Comparison of ENCODE assay signal across 18 mouse cellular contexts in the genomic region with DNA sequence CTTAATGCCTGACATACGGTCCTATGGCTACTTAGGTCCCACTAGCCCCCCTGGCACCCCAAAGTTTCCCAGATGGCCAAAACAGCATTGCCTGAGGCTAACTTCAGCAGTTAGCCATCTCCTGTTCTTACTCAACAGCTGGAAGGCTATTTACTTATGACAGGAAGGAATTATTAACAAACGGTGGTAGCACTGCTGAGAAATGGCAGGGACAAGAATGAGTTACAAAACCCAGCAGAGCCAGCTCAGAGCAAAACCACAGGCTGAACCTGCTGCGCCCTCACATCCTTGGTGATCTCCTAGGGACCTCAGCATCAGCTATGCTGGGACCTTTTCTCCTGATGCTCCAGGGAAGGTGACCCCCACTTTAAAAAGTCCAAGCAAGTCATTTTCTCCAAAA. TPM values are rescaled to one million over a fixed set of nuclear protein-coding genes. Genes with fewer than 3 reads are reported as not detected.
DNase-seq lines count a peak whose midpoint lies in the region; ATAC-seq and TF ChIP-seq lines count a peak whose summit lies in the region.
"Had no signal": no experiment of that assay in that cellular context is flagged by ENCODE, and none has a peak within 500 bp of the region (broad histone marks: within the 10 kb centered on the region; RNA-seq: fewer than 3 reads in every experiment).

No protein-coding gene starts in this region.

- H3K4me1 ChIP-seq in forebrain, embryonic 15.5 days: peaks cover 25% of the 10 kb centered on the region
- H3K4me1 ChIP-seq in forebrain, embryonic 14.5 days (ENCODE audit: control insufficient read depth, insufficient read depth, low read length): peaks cover 13% of the 10 kb centered on the region; the same call in 1 of the 2 replicates
- peaks cover 21% of the 10 kb centered on the region for H3K4me1 ChIP-seq in midbrain, embryonic 15.5 days
- peaks cover 13% of the 10 kb centered on the region for H3K4me1 ChIP-seq in midbrain, embryonic 14.5 days (ENCODE audit: control insufficient read depth, insufficient read depth, low read length)
- H3K4me1 ChIP-seq in hindbrain, embryonic 14.5 days (replicated peaks; ENCODE audit: control insufficient read depth, insufficient read depth, low read length): peaks cover 26% of the 10 kb centered on the region
- H3K4me1 ChIP-seq in olfactory bulb, adult 2 months (ENCODE audit: control insufficient read depth, insufficient read depth, low read length): peaks cover 66% of the 10 kb centered on the region
- peaks cover 5% of the 10 kb centered on the region; the same call in 1 of the 2 replicates for H3K4me1 ChIP-seq in kidney, embryonic 14.5 days (ENCODE audit: control insufficient read depth, insufficient read depth, low read length)

- no peak overlapping the region for H3K4me2 ChIP-seq in forebrain, embryonic 15.5 days (replicated peaks)
- H3K4me2 ChIP-seq in forebrain, embryonic 14.5 days (ENCODE audit: low read length): no peak overlapping the region
- H3K4me2 ChIP-seq in midbrain, embryonic 15.5 days: no peak overlapping the region
- no peak overlapping the region for H3K4me2 ChIP-seq in midbrain, embryonic 14.5 days (ENCODE audit: low read length)
- no peak overlapping the region for H3K4me2 ChIP-seq in hindbrain, embryonic 14.5 days (replicated peaks)
- no peak overlapping the region for H3K4me2 ChIP-seq in kidney, embryonic 14.5 days (replicated peaks; ENCODE audit: low read depth, low read length)
- H3K4me2 ChIP-seq: limb, embryonic 15.5 days; lung, embryonic 15.5 days; stomach, embryonic 15.5 days had no signal

- no peaks in the 10 kb centered on the region for H3K27me3 ChIP-seq in forebrain, embryonic 15.5 days
- no peaks in the 10 kb centered on the region for H3K27me3 ChIP-seq in forebrain, embryonic 14.5 days (replicated peaks; ENCODE audit: control insufficient read depth, insufficient read depth, low read length)
- no peaks in the 10 kb centered on the region for H3K27me3 ChIP-seq in midbrain, embryonic 15.5 days (replicated peaks)
- no peaks in the 10 kb centered on the region for H3K27me3 ChIP-seq in midbrain, embryonic 14.5 days (ENCODE audit: control insufficient read depth, insufficient read depth, low read length)
- H3K27me3 ChIP-seq in hindbrain, embryonic 14.5 days (ENCODE audit: control insufficient read depth, insufficient read depth, low read length): no peaks in the 10 kb centered on the region
- H3K27me3 ChIP-seq in kidney, embryonic 14.5 days (ENCODE audit: control insufficient read depth, insufficient read depth, low read length): no peaks in the 10 kb centered on the region
- H3K27me3 ChIP-seq: limb, embryonic 15.5 days; lung, embryonic 15.5 days; stomach, embryonic 15.5 days had no signal

- peaks cover 18% of the 10 kb centered on the region; the same call in 1 of the 2 replicates for H3K36me3 ChIP-seq in forebrain, embryonic 15.5 days
- H3K36me3 ChIP-seq in forebrain, embryonic 14.5 days (ENCODE audit: control insufficient read depth, insufficient read depth, low read length): peaks cover 54% of the 10 kb centered on the region
- H3K36me3 ChIP-seq in midbrain, embryonic 15.5 days (replicated peaks): peaks cover 13% of the 10 kb centered on the region
- peaks cover 37% of the 10 kb centered on the region for H3K36me3 ChIP-seq in midbrain, embryonic 14.5 days (ENCODE audit: control insufficient read depth, insufficient read depth, low read length)
- H3K36me3 ChIP-seq in hindbrain, embryonic 14.5 days (replicated peaks; ENCODE audit: control insufficient read depth, insufficient read depth): peaks cover 56% of the 10 kb centered on the region
- no peaks in the 10 kb centered on the region; the same call in 1 of the 2 replicates for H3K36me3 ChIP-seq in kidney, embryonic 14.5 days (ENCODE audit: control insufficient read depth, insufficient read depth, low read length)
- H3K36me3 ChIP-seq: limb, embryonic 15.5 days; lung, embryonic 15.5 days; stomach, embryonic 15.5 days had no signal

- no peak for TF ChIP-seq POLR2A in olfactory bulb, adult 2 months (IDR thresholded peaks at IDR 0.05; ENCODE audit: insufficient read depth, low read depth, low read length)

- no peak overlapping the region for H3K9ac ChIP-seq in forebrain, embryonic 15.5 days (replicated peaks)
- H3K9ac ChIP-seq in forebrain, embryonic 14.5 days (ENCODE audit: low read length): no peak overlapping the region
- no peak overlapping the region for H3K9ac ChIP-seq in midbrain, embryonic 15.5 days
- H3K9ac ChIP-seq in midbrain, embryonic 14.5 days (replicated peaks; ENCODE audit: low read length): no peak overlapping the region
- no peak overlapping the region for H3K9ac ChIP-seq in hindbrain, embryonic 14.5 days
- H3K9ac ChIP-seq in kidney, embryonic 14.5 days (ENCODE audit: low read depth, low read length): no peak overlapping the region
- H3K9ac ChIP-seq: limb, embryonic 15.5 days; lung, embryonic 15.5 days; stomach, embryonic 15.5 days had no signal

- DNase-seq in forebrain, embryonic 14.5 days (ENCODE audit: low spot score): no peak
- no peak for DNase-seq in midbrain, embryonic 14.5 days
- no peak for DNase-seq in hindbrain, embryonic 14.5 days (ENCODE audit: low spot score)
- DNase-seq in kidney, postnatal 25 days: no peak
- DNase-seq: gastrocnemius, postnatal 25 days; kidney, adult 2 months had no signal

- no peak overlapping the region for H3K4me3 ChIP-seq in forebrain, embryonic 15.5 days
- H3K4me3 ChIP-seq in forebrain, embryonic 14.5 days (ENCODE audit: low read depth, low read length): no peak overlapping the region
- no peak overlapping the region for H3K4me3 ChIP-seq in midbrain, embryonic 15.5 days
- no peak overlapping the region for H3K4me3 ChIP-seq in midbrain, embryonic 14.5 days (replicated peaks; ENCODE audit: low read depth, low read length)
- H3K4me3 ChIP-seq in hindbrain, embryonic 14.5 days (replicated peaks; ENCODE audit: low read length): no peak overlapping the region
- no peak overlapping the region for H3K4me3 ChIP-seq in olfactory bulb, adult 2 months (ENCODE audit: insufficient read depth, low read depth, low read length)
- no peak overlapping the region for H3K4me3 ChIP-seq in kidney, embryonic 14.5 days (ENCODE audit: low read length)
- H3K4me3 ChIP-seq: limb, embryonic 15.5 days; lung, embryonic 15.5 days; stomach, embryonic 15.5 days had no signal

- 89% methylated on average over 3 of the region's 3 CpGs for WGBS in forebrain, embryonic 15.5 days
- WGBS in forebrain, embryonic 14.5 days: 89% methylated on average over 3 of the region's 3 CpGs
- WGBS in midbrain, embryonic 15.5 days: 75% methylated on average over 3 of the region's 3 CpGs
- 73% methylated on average over 3 of the region's 3 CpGs for WGBS in midbrain, embryonic 14.5 days
- WGBS in hindbrain, embryonic 14.5 days: 70% methylated on average over 3 of the region's 3 CpGs
- WGBS in olfactory bulb, adult 2 months: 59% methylated on average over 3 of the region's 3 CpGs
- 64% methylated on average over 3 of the region's 3 CpGs for WGBS in kidney, embryonic 14.5 days

- TF ChIP-seq CTCF in olfactory bulb, adult 2 months (IDR thresholded peaks at IDR 0.05; ENCODE audit: insufficient read depth, low read depth, low read length): no peak

- H3K27ac ChIP-seq in forebrain, embryonic 15.5 days (replicated peaks): peak overlapping the region; percentile 79; the same call in 1 of the 2 replicates
- no peak overlapping the region for H3K27ac ChIP-seq in forebrain, embryonic 14.5 days (ENCODE audit: low read depth, low read length)
- H3K27ac ChIP-seq in midbrain, embryonic 15.5 days: peak overlapping the region; percentile 71
- H3K27ac ChIP-seq in midbrain, embryonic 14.5 days (replicated peaks; ENCODE audit: low read depth, low read length): no peak overlapping the region
- H3K27ac ChIP-seq in hindbrain, embryonic 14.5 days: peak overlapping the region; percentile 91
- H3K27ac ChIP-seq in olfactory bulb, adult 2 months (ENCODE audit: insufficient read depth, low read depth, low read length): peak overlapping the region; percentile 81
- no peak overlapping the region for H3K27ac ChIP-seq in kidney, embryonic 14.5 days (ENCODE audit: low read depth, low read length)
- H3K27ac ChIP-seq: limb, embryonic 15.5 days; lung, embryonic 15.5 days; stomach, embryonic 15.5 days had no signal

- H3K9me3 ChIP-seq in forebrain, embryonic 15.5 days: no peaks in the 10 kb centered on the region
- no peaks in the 10 kb centered on the region for H3K9me3 ChIP-seq in forebrain, embryonic 14.5 days (replicated peaks; ENCODE audit: control insufficient read depth, low read length)
- no peaks in the 10 kb centered on the region for H3K9me3 ChIP-seq in midbrain, embryonic 15.5 days
- no peaks in the 10 kb centered on the region for H3K9me3 ChIP-seq in midbrain, embryonic 14.5 days (ENCODE audit: control insufficient read depth, low read length)
- H3K9me3 ChIP-seq in hindbrain, embryonic 14.5 days (ENCODE audit: control insufficient read depth, low read length): no peaks in the 10 kb centered on the region
- no peaks in the 10 kb centered on the region for H3K9me3 ChIP-seq in kidney, embryonic 14.5 days (ENCODE audit: control insufficient read depth, low read length)
- H3K9me3 ChIP-seq: limb, embryonic 15.5 days; lung, embryonic 15.5 days; stomach, embryonic 15.5 days had no signal

- no peak for ATAC-seq in forebrain, embryonic 15.5 days (replicated peaks)
- ATAC-seq in forebrain, embryonic 14.5 days: no peak
- no peak for ATAC-seq in midbrain, embryonic 15.5 days (replicated peaks)
- ATAC-seq in midbrain, embryonic 14.5 days (ENCODE audit: low FRiP score, low TSS enrichment): no peak
- no peak for ATAC-seq in hindbrain, embryonic 14.5 days (ENCODE audit: low FRiP score)
- ATAC-seq in kidney, embryonic 14.5 days (ENCODE audit: low FRiP score, low TSS enrichment): no peak

RNA-seq across cellular contexts. Expression of gene Fam20c, which starts 25.3 kb away (rescaled TPM):
- 43.7 and 47.3 TPM in 2 replicates for polyA plus RNA-seq in forebrain, embryonic 15.5 days (2015; fragmentation: Nextera tagmentation; extraction: Ambion mirVana)
- polyA plus RNA-seq in forebrain, embryonic 14.5 days (2014; fragmentation: Nextera tagmentation; extraction: Ambion mirVana): 35.7 and 46.9 TPM in 2 replicates
- 57.9 and 65.4 TPM in 2 replicates for polyA plus RNA-seq in midbrain, embryonic 15.5 days (2015; fragmentation: Nextera tagmentation; extraction: Ambion mirVana)
- polyA plus RNA-seq in midbrain, embryonic 14.5 days (2014; fragmentation: Nextera tagmentation; extraction: Ambion mirVana): 51.2 and 56.1 TPM in 2 replicates
- 63.5 and 72.0 TPM in 2 replicates for polyA plus RNA-seq in hindbrain, embryonic 14.5 days (2014; fragmentation: Nextera tagmentation; extraction: Ambion mirVana)
- polyA plus RNA-seq in olfactory bulb, adult 2 months (2012; ENCODE audit: insufficient read depth, insufficient read length, low replicate concordance, missing spikeins): not detected in 2 replicates
- 16.5 and 19.9 TPM in 2 replicates for polyA plus RNA-seq in kidney, embryonic 14.5 days (2014; fragmentation: Nextera tagmentation; extraction: Ambion mirVana)

RNA-seq across cellular contexts. Expression of gene Gm5294, which starts 40.2 kb away (rescaled TPM):
- not detected in 2 replicates for polyA plus RNA-seq in forebrain, embryonic 15.5 days (2015; fragmentation: Nextera tagmentation; extraction: Ambion mirVana)
- not detected in 2 replicates for polyA plus RNA-seq in forebrain, embryonic 14.5 days (2014; fragmentation: Nextera tagmentation; extraction: Ambion mirVana)
- not detected in 2 replicates for polyA plus RNA-seq in midbrain, embryonic 15.5 days (2015; fragmentation: Nextera tagmentation; extraction: Ambion mirVana)
- polyA plus RNA-seq in midbrain, embryonic 14.5 days (2014; fragmentation: Nextera tagmentation; extraction: Ambion mirVana): not detected in 2 replicates
- 1.3 TPM in 1 of 2 replicates, not detected in the other for polyA plus RNA-seq in hindbrain, embryonic 14.5 days (2014; fragmentation: Nextera tagmentation; extraction: Ambion mirVana)
- polyA plus RNA-seq in olfactory bulb, adult 2 months (2012; ENCODE audit: insufficient read depth, insufficient read length, low replicate concordance, missing spikeins): not detected in 2 replicates
- polyA plus RNA-seq in kidney, embryonic 14.5 days (2014; fragmentation: Nextera tagmentation; extraction: Ambion mirVana): not detected in 2 replicates
- polyA plus RNA-seq: C2C12; frontal cortex, adult 2 months; large intestine, adult 2 months; limb, embryonic 15.5 days; lung, embryonic 15.5 days; spleen, adult 2 months; stomach, embryonic 15.5 days; thymus, postnatal 0 days had no signal

Comparison
In these comparisons a context has a peak if more than half of its experiments do, and no peak if none do; other contexts are left out.
1. H3K27ac ChIP-seq: peak in forebrain, embryonic 15.5 days (single experiment), midbrain, embryonic 15.5 days (single experiment), hindbrain, embryonic 14.5 days (single experiment) and olfactory bulb, adult 2 months (single experiment); none in forebrain, embryonic 14.5 days (single experiment), midbrain, embryonic 14.5 days (single experiment) and kidney, embryonic 14.5 days (single experiment).